Mouse (Mus musculus): ENCODE data around the gene Snrpg. TPM values are rescaled to one million over a fixed set of nuclear protein-coding genes. Genes with fewer than 3 reads are reported as not detected.
"Not testable (repeated sequence)": the region's sequence is repeated elsewhere in the genome, so short reads cannot be mapped to it uniquely, and the experiment has no call there.

Gene Snrpg
- polyA plus RNA-seq (2015; fragmentation: Nextera tagmentation; extraction: Ambion mirVana): 599 and 627 TPM in 2 replicates

DNA sequence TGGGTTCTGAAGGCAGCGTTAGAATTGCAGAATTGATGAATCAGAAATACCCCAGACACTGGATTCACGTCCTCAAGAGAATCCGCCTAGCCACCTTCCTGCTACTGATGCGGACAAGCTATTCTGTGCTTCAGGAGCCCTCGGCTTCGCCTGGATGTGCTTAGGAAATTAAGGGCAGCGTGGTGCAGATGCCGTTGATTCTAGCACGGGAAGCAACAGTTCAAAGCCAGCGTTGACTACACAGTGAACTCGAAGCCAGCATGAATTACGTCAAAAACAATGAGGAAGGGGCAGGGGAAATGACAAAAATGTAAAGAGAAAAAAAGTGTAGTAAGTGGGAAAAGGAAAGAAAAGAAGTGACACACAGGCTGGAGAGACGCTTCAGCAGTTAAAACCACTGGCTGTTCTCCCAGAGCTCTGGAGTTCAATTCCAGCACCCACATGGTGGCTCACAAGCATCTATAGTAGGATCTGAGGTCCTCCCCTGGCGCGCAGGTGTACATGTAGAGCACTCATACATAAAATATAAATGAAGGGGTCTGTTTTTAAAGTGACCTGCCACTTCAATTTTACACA is at the start of gene Snrpg:
Snrpg (plus strand) TSS at position 541 of the 576 bp plus-strand sequence.
- Histone ChIP-seq H3K27me3 (no peaks in the 10 kb centered on the region), H3K4me1 (replicated peaks) (peaks cover 39% of the 10 kb centered on the region), H3K4me2 (replicated peaks) (peak within 1 kb of the TSS; percentile 97), H3K27ac (peak within 1 kb of the TSS; percentile 94), H3K9ac (replicated peaks) (peak within 1 kb of the TSS; percentile 87), H3K36me3 (peaks cover 20% of the 10 kb centered on the region; the same call in 1 of the 2 replicates), H3K9me3 (no peaks in the 10 kb centered on the region), H3K4me3 (replicated peaks) (peak within 1 kb of the TSS; percentile 83)
- WGBS: 14% methylated on average over 15 of the region's 15 CpGs
- 0 out of 2 replicates have a peak, but pooled peaks have one; percentile 2 for ATAC-seq

GRCm38 (mm10) chr6:86322031-86322563 is 49.0 kb upstream of the Snrpg start:
- H3K4me2 ChIP-seq (replicated peaks): no peak overlapping the region
- H3K4me3 ChIP-seq (replicated peaks): no peak overlapping the region
- no peak for ATAC-seq
- no peak overlapping the region for H3K27ac ChIP-seq
- no peaks in the 10 kb centered on the region for H3K36me3 ChIP-seq
- no peaks in the 10 kb centered on the region for H3K4me1 ChIP-seq (replicated peaks)
- H3K27me3 ChIP-seq: no peaks in the 10 kb centered on the region
- 86% methylated on average over 5 of the region's 5 CpGs for WGBS
- H3K9me3 ChIP-seq: no peaks in the 10 kb centered on the region
- no peak overlapping the region for H3K9ac ChIP-seq (replicated peaks)

- Histone ChIP-seq H3K4me2 (replicated peaks) (no peak overlapping the region), H3K4me1 (replicated peaks) (no peaks in the 10 kb centered on the region), H3K36me3 (no peaks in the 10 kb centered on the region), H3K9me3 (no peaks in the 10 kb centered on the region), H3K9ac (replicated peaks) (no peak overlapping the region), H3K27me3 (no peaks in the 10 kb centered on the region), H3K4me3 (replicated peaks) (no peak overlapping the region), H3K27ac (no peak overlapping the region)
- WGBS: 89% methylated on average over 9 of the region's 9 CpGs
- ATAC-seq: no peak
Observed at GRCm38 (mm10) chr6:86322991-86323390, 48.1 kb upstream of the Snrpg start.

GRCm38 (mm10) chr6:86324400-86324799 is 46.7 kb upstream of the Snrpg start:
- 85% methylated on average over 3 of the region's 3 CpGs for WGBS
- ATAC-seq: no peak
- no peaks in the 10 kb centered on the region for H3K27me3 ChIP-seq

GRCm38 (mm10) chr6:86325646-86326045 is 45.5 kb upstream of the Snrpg start:
- no peaks in the 10 kb centered on the region for H3K36me3 ChIP-seq
- WGBS: 92% methylated on average over 5 of the region's 5 CpGs
- no peaks in the 10 kb centered on the region for H3K4me1 ChIP-seq (replicated peaks)
- H3K4me2 ChIP-seq (replicated peaks): no peak overlapping the region
- no peaks in the 10 kb centered on the region for H3K27me3 ChIP-seq
- H3K9me3 ChIP-seq: peaks cover 5% of the 10 kb centered on the region; the same call in 1 of the 2 replicates
- no peak overlapping the region for H3K9ac ChIP-seq (replicated peaks)
- H3K4me3 ChIP-seq (replicated peaks): no peak overlapping the region
- no peak for ATAC-seq
- no peak overlapping the region for H3K27ac ChIP-seq

More at GRCm38 (mm10) chr6:86324400-86324799, 46.7 kb upstream of the Snrpg start:
- no peaks in the 10 kb centered on the region for H3K36me3 ChIP-seq
- H3K9me3 ChIP-seq: no peaks in the 10 kb centered on the region
- H3K9ac ChIP-seq (replicated peaks): no peak overlapping the region
- no peak overlapping the region for H3K27ac ChIP-seq
- H3K4me2 ChIP-seq (replicated peaks): no peak overlapping the region
- H3K4me3 ChIP-seq (replicated peaks): no peak overlapping the region
- no peaks in the 10 kb centered on the region for H3K4me1 ChIP-seq (replicated peaks)

DNA sequence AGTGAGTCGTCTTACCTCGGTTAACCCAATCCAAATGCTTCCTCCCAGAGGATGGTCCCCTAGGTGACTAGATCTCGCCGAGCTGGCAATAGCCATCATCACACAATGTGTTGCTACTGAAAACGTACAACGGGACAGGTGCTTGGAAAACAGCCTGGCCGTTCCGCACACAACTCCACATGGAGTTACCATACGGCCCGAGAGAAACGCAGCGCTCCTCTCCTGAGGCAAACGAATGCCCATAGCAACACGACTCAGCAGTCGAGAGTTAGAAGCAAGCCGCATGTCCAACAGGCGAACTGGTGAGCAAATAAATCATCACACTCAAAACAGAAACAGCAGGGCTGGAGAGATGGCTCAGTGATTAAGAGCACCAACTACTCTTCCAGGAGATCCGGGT is 44.2 kb upstream of the Snrpg start:
- Histone ChIP-seq H3K9me3 (peaks cover 5% of the 10 kb centered on the region; the same call in 1 of the 2 replicates), H3K9ac (replicated peaks) (no peak overlapping the region), H3K4me2 (replicated peaks) (no peak overlapping the region), H3K4me1 (replicated peaks) (no peaks in the 10 kb centered on the region), H3K27me3 (no peaks in the 10 kb centered on the region), H3K4me3 (replicated peaks) (no peak overlapping the region), H3K27ac (no peak overlapping the region), H3K36me3 (no peaks in the 10 kb centered on the region)
- 94% methylated on average over 18 of the region's 18 CpGs for WGBS
- no peak for ATAC-seq

GRCm38 (mm10) chr6:86328369-86328768 is 42.7 kb upstream of the Snrpg start:
- ATAC-seq: no peak
- Histone ChIP-seq H3K27me3 (no peaks in the 10 kb centered on the region), H3K36me3 (no peaks in the 10 kb centered on the region), H3K4me3 (replicated peaks) (no peak overlapping the region), H3K4me2 (replicated peaks) (no peak overlapping the region), H3K27ac (no peak overlapping the region), H3K9me3 (peaks cover 5% of the 10 kb centered on the region; the same call in 1 of the 2 replicates), H3K4me1 (replicated peaks) (no peaks in the 10 kb centered on the region), H3K9ac (replicated peaks) (no peak overlapping the region)
- WGBS: 67% methylated on average over 3 of the region's 3 CpGs

- Histone ChIP-seq H3K4me1 (replicated peaks) (no peaks in the 10 kb centered on the region), H3K4me2 (replicated peaks) (no peak overlapping the region), H3K9ac (replicated peaks) (no peak overlapping the region), H3K27ac (no peak overlapping the region), H3K36me3 (no peaks in the 10 kb centered on the region), H3K9me3 (peaks cover 5% of the 10 kb centered on the region; the same call in 1 of the 2 replicates), H3K4me3 (replicated peaks) (no peak overlapping the region), H3K27me3 (no peaks in the 10 kb centered on the region)
- 95% methylated on average over 6 of the region's 6 CpGs for WGBS
- no peak for ATAC-seq
Observed at GRCm38 (mm10) chr6:86329943-86330342, 41.2 kb upstream of the Snrpg start.

- no peaks in the 10 kb centered on the region for H3K27me3 ChIP-seq
- no peak for ATAC-seq
- no peaks in the 10 kb centered on the region for H3K36me3 ChIP-seq
- H3K27ac ChIP-seq: no peak overlapping the region
- H3K4me3 ChIP-seq (replicated peaks): no peak overlapping the region
- H3K9me3 ChIP-seq: 0 out of 2 replicates have a peak, but pooled peaks cover under 1% of the 10 kb centered on the region
- no peaks in the 10 kb centered on the region for H3K4me1 ChIP-seq (replicated peaks)
- H3K4me2 ChIP-seq (replicated peaks): no peak overlapping the region
- 79% methylated on average over 11 of the region's 11 CpGs for WGBS
- H3K9ac ChIP-seq (replicated peaks): no peak overlapping the region
Observed at GRCm38 (mm10) chr6:86335121-86335849, 35.8 kb upstream of the Snrpg start.

GRCm38 (mm10) chr6:86335860-86336259 is 35.2 kb upstream of the Snrpg start:
- Histone ChIP-seq H3K4me1 (replicated peaks) (no peaks in the 10 kb centered on the region), H3K27ac (no peak overlapping the region), H3K9me3 (no peaks in the 10 kb centered on the region), H3K4me3 (replicated peaks) (no peak overlapping the region), H3K27me3 (no peaks in the 10 kb centered on the region), H3K36me3 (no peaks in the 10 kb centered on the region), H3K9ac (replicated peaks) (no peak overlapping the region), H3K4me2 (replicated peaks) (no peak overlapping the region)
- 72% methylated on average over 5 of the region's 5 CpGs for WGBS
- ATAC-seq: no peak

DNA sequence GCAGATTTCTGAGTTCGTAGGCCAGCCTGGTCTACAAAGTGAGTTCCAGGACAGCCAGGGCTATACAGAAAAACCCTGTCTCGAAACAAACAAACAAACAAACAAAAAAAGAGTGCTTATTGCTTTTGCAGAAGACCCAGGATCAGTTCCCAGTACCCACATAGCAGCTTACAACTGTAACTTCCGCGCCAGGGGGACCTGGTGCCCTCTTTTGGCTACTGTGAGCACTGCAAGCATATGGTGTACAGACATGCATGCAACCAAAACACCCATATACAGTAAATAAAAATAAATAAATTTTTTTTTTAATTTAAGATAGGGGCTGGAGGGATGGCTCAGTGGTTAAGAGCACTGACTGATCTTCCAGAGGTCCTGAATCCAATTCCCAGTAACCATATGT is 34.8 kb upstream of the Snrpg start:
- H3K4me3 ChIP-seq (replicated peaks); ATAC-seq; H3K27me3 ChIP-seq; H3K4me1 ChIP-seq (replicated peaks); H3K9me3 ChIP-seq; H3K36me3 ChIP-seq; H3K27ac ChIP-seq; H3K9ac ChIP-seq (replicated peaks); H3K4me2 ChIP-seq (replicated peaks): not testable (repeated sequence)
- 87% methylated on average over 4 of the region's 4 CpGs for WGBS

DNA sequence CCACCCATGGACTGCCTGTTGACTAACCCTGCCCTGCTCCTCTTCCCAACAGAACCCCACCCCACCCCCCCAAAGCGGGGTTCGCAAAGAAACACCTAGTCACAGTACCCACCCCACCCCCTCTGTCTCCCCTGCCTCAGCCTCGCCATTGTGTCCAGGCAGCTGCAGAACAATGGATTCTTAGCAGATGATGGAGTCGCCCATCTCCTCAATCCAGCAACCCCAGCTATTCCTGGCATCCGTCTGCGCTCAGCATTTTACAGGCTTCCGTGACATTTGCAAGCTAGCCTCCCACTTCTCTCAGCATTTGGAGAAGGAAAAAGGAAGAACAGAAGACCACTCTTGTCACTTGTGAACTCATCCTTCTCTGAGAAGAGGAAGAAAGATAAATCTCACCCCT is 27.4 kb upstream of the Snrpg start:
- no peaks in the 10 kb centered on the region for H3K27me3 ChIP-seq
- no peaks in the 10 kb centered on the region for H3K36me3 ChIP-seq
- no peaks in the 10 kb centered on the region for H3K9me3 ChIP-seq
- H3K4me2 ChIP-seq (replicated peaks): peak overlapping the region; percentile 41
- H3K27ac ChIP-seq: peak overlapping the region; percentile 30; the same call in 1 of the 2 replicates
- peaks cover 10% of the 10 kb centered on the region for H3K4me1 ChIP-seq (replicated peaks)
- ATAC-seq: no peak
- peak overlapping the region; percentile 39 for H3K9ac ChIP-seq (replicated peaks)
- 3% methylated on average over 7 of the region's 7 CpGs for WGBS
- H3K4me3 ChIP-seq (replicated peaks): peak overlapping the region; percentile 11
